Mouse (Mus musculus): ENCODE measurements at regions not wholly inside any gene's neighbourhood (a gene's known extent, or its start where the extent isn't known, plus 50 kb on each side); places are given as distances from the start of the nearest gene placed in this dataset.

DNA sequence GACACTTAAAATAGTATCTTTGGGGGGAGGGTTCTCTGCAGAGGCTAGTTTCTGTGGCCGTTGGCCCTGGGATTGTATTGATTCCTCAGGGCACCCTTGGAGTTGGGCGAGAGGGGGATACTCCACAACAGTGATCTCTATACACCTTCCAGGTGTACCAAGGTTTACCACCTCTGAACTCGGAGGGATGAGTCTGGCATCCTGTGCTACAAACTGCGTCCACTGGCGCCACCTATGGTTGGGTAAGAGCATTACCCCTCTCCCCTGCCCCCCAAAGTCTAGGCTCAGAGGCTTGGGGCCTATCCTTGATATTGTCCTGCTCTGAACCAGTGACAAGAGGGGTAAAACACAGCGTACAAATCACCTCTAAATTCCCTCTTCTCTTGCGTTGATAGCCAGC lies 62.2 kb downstream of the Gm17728 start:
- peak in 1 of 2 experiments; percentile 5 for DNase-seq (ENCODE audit: low spot score in 2 of 2)

DNA sequence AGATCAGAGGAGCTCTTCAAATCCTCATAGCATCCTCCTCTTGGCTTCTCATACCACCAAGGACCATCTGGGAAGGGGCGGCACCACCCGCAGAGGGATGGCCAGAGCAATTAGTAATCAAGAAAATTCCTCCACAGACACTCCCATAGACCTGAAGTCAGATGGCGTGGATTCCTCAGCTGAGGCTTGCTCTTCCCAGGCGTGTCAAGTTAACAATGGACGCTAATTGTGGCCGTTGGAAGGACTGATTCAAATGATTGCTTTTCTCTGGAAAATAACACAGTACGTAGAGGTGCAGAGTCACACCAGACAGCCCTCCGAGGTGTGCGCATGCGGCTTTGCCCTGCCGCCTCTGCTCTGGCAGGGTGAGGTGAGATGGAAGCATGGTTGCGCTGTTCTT lies 62.7 kb downstream of the Gm17728 start:
- no peak for DNase-seq (ENCODE audit: low spot score in 2 of 2)

DNA sequence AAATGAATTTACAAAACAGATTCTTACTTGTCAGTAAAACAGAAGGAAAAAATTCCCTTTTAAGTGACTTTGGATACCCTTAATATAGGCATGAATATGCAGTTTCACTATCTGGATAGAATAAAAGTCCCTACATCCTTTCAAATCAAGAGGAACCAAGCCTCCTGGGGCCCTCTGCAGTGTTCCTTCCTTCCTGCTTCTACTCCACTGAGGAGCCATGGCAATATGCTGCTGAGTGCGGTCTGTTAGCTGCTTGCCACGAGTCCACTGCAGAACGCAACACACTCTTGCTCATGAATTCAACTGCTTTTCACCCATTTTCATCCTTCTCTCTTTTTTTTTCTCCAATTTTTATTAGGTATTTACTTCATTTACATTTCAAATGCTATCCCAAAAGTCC lies 107.5 kb downstream of the Gm17728 start:
- no peak for DNase-seq (ENCODE audit: low spot score in 2 of 2)

DNA sequence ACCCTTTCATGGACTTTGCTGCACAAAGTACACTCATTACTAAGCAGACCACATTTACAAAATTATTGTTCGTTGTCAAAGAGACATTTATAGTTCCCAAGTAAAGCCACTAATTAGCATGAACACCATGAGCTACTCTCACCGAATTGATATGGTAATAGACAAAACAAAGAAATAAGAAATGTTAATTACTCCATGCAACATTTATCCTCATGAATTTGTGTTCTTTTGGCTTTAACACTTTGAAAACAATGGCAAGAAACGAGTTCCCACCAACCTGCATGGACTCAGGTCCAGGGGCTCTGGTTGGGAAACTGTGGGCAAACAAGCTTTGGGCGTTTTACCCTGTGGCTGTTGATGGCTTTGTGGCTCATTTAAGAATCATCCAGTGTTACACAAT lies 114.2 kb downstream of the Gm17728 start:
- no peak for DNase-seq (ENCODE audit: low spot score in 2 of 2)

DNA sequence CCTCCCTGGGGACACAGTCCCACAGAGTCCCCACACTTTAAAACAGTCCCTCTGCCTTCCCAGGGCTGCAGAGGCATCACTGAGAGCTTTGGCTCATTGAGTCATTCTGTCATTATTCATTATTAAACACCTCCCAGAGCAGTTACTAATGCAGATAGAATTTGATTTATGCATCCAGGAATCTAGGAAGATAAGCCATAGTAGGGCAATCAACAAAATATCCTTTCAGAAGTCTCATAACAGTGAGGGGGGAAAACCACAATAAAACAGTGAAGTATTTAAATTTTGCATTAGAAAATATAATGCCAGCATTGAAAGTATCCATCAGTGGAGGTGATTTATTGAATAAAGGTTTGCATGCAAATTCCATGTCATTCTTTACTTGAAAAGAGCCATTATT lies 116.5 kb downstream of the Gm17728 start:
- no peak for DNase-seq (ENCODE audit: low spot score in 2 of 2)

DNA sequence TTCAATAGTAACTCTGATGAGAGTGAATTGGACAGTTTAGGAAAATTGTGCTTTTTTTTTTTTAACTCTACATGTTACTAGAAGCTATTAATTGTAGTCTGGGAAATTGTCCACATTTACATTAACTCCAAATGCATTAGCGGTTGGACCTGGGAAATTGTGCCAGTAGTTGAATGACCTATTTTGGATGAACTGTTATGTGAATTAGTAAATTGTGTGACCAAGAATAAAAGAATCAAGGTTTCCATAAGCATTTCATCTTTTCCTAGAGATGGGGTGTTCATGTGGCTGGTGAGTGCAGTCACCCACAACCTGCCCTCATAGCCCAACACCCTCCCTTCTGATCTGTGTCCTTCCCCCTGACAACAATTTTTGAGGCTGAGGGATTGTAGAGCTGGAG lies 118.3 kb downstream of the Gm17728 start:
- DNase-seq (ENCODE audit: low spot score in 2 of 2), result no peak

DNA sequence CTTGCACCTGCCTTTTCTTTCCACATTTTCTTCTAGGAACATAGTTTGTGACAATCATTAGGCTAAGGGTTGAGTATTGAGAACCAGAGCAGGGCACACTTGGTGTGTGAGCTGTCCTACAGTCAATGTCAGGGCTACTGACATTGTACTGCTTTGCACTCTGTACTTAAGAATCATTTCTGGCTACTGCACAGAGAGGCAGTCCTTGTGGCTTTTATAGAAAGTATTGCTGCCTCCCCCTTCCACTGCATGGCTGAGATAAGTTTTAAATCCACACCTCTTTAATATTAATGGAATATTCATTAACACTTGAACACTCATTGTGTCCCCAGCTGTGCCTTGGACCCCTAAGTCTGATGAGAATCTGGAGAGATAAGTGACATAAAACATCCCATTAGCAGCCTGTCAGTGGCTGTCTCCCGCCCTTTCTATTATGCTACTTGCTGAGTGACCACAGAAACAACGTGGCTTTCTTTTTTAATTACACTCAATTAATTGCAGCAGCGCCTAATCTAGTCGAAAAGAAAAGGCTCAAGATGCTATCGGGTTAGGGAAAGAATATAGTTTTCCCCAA lies 121.5 kb downstream of the Gm17728 start:
- DNase-seq (ENCODE audit: low spot score in 2 of 2), result no peak

DNA sequence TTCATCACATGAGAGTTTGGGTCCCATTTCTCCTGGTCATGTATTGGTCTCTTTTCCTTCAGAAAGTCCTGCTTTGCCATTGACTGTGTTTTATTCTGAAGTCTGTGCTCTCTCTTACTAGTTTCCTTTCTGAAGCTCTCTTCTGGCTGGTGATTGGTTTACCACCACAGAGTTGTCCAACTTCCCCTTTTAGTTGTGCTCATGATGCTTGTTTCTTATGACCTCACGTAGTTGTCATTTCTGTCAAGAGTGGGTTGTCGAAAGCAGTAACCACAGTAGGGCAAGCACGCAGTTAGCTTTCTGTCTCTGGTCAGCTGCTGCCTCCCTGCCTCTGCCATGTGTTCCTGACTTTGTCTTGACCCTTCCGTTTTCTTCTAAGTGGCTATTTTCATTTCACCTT lies 112.0 kb downstream of the Pabpc6 start:
- DNase-seq (ENCODE audit: low spot score in 2 of 2), result no peak

DNA sequence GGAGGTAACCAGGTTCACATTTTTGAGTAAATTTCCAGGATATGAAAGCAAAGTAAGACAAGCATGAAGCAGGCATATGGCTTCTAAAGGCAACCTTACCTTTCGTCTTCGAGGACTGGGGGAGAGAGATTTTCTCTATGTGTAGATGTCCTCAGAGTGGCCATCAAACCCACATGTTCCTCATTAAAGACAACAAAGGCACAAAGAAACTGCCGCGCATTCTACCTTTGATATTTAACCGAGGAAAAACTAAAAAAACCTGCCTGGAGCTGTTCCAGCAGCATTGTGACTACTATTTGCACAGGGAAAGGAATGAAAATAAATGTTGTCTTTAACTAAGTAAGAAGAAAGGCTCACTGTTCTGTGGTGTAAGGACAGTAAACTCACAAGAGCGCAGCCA lies 102.7 kb downstream of the Pabpc6 start:
- DNase-seq (ENCODE audit: low spot score in 2 of 2), result no peak

DNA sequence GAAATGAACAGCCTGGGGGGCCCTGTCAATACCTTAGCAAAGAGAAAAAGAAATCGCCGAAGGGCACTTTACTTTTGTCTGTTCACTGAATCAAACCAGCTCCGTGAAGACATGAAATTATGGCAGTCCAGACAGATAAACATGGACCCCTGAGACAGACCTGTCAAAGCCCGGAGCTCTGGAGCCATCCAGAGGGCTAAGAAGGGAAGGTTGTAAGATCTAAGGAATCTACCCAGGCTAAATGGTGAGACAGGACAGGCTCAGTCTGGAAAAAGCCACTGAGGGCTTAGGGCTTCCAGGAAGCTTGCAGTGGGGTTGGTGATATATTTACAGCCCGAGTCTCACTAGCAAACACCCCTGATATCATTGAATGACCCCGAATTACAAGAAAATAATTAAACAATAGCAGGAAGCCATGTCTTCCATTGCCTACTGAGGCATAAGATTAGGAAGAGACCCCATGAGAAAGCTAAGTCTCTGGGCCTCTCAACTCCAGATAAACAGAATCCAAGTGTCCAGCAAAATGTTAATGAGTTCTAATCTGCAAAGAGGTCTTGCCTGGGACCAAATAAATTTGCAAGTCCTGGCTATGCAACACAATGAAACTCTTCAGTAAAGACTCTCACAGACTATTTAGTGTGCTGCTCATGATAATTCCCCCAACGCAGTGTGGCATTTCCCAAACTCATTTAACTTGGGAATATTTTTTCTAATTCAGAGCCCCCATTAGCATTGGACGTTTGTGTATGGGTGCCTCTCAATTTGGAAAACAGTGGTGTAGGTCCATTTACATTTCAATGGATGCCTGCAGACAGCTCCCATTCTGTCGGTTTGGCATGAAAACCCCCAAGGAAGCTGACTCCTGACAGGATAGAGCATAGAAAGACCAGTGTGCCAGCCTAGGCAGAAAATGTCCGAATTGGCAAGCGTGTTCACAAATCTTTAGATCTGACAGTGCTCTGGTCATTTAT lies 89.8 kb downstream of the Pabpc6 start:
- DNase-seq (ENCODE audit: low spot score in 2 of 2), result no peak

DNA sequence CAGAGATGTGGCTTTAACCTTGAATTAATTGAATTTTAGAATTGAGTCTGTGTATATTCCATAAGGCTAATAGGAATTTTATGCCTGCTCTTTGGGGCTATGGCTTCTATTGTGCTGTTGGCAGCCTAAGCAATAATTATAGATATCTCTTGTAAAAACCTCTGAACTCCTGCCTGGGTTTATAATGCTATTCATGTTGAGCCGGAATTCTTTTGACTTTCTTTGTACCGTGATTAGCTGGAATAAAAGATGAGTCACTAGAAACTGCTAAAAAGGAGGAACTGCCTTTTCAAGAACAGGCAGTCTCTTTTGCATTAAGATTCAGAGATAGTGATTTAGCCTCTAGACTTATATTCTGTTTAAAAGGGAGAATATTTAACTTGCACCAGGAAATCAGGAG lies 71.4 kb downstream of the Pabpc6 start:
- no peak for DNase-seq (ENCODE audit: low spot score in 2 of 2)

DNA sequence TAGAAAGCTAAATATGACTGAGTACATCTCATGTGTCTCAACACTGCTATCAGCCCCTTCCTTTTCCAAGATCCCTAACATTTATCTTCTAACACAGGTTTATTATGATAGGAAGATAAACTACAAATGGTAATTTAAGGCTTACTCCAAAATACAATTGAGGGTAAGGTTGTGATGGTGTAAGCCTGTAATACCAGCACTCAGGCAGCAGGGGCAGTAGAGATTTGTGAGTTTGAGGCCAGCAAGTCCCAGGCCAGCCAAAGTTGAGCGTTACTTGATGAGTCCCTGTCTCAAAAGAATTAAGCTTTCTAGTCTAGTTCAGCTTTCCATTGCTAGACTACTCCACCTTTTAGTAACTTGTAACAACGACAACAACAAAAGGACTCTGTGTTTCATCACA lies 69.1 kb downstream of the Pabpc6 start:
- no peak for DNase-seq (ENCODE audit: low spot score in 2 of 2)
